Mouse (Mus musculus) erythroid progenitor cell, adult 5-6 weeks (primary cell): ENCODE data around the gene Asb14. TPM values are rescaled to one million over a fixed set of nuclear protein-coding genes. Genes with fewer than 3 reads are reported as not detected.
"Not testable (repeated sequence)": the region's sequence is repeated elsewhere in the genome, so short reads cannot be mapped to it uniquely, and the experiment has no call there.

Experiments used
- ATAC-seq: replicated peaks from 2 replicates; pipeline ENCODE4 v1.8.0; 2016; ENCODE audit warnings: moderate number of reproducible peaks, mild to moderate bottlenecking, moderate TSS enrichment, inconsistent platforms; ENCODE audit not compliant: poor library complexity, low FRiP score, severe bottlenecking
- total RNA-seq, 2 experiments: library from RNA; stranded (forward) in 1 of 2; stranded (reverse) in 1 of 2; fragments of 150-400 nt in 1 of 2; fragments of 186-747, 209-891 nt in 1 of 2; gene quantifications; 2 replicates each; pipeline versions ENCODE4 v1.2.3 to v1.2.4; 2015 to 2017; ENCODE audit warnings: low replicate concordance in 2 of 2

Asb14 gene
- total RNA-seq (2015; ENCODE audit: low replicate concordance) (not detected in 2 replicates), total RNA-seq (2017; ENCODE audit: low replicate concordance) (not detected in 2 replicates)

DNA sequence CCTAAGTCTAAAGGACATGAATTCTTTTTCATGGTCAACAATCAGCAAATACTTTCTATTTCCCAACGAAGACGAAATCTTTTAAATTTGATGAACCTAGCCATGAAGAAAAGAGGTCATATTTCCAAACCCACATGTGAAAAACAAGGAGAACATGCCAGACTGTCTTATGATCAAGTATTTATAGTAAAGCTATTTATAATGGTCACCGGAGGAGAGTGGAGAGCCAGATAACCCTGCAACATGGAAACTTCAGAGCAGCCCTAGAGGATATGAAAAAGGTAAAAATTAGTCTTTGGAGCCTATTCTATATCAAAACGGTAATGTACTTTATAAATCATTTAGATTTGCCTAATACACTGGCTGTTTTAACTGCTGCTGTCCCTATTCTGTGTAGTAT, at the start of gene Asb14:
TSS of gene Asb14 (plus strand) at position 166 of the 400 bp plus-strand sequence.
- ATAC-seq, result no peak

- no peak for ATAC-seq
These were observed 41.3 kb upstream of the Asb14 start for GRCm38 (mm10) chr14:26853053-26853452.

- no peak for ATAC-seq
These were observed 40.3 kb upstream of the Asb14 start for GRCm38 (mm10) chr14:26854066-26854465.

GRCm38 (mm10) chr14:26858364-26858763, 36.0 kb upstream of the Asb14 start:
- ATAC-seq, result no peak

GRCm38 (mm10) chr14:26859024-26859423, 35.3 kb upstream of the Asb14 start:
- no peak for ATAC-seq

- no peak for ATAC-seq
These were observed 27.0 kb upstream of the Asb14 start for GRCm38 (mm10) chr14:26867356-26867755.

DNA sequence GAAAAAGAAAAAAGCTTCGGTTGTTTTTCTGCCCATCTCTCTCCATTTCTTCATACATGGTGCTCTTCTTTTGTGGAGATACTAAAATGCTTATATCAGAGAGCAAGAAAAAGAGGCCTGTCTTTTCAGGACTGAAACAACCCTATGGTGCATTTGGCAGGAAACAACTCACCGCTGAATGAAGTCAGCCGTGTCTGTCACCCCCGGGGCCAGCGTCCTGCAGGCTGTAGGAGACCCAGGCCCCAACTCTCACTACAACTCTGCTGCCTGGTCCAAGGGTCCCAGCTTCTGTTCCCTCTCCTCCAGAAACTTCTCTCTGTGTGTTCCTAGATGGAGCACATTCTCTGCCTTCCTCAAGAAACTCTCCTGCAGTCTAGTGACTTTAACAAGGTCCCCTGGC, 26.1 kb upstream of the Asb14 start:
- no peak for ATAC-seq

GRCm38 (mm10) chr14:26878756-26879155, 15.6 kb upstream of the Asb14 start:
- no peak for ATAC-seq

- no peak for ATAC-seq
These were observed 14.4 kb upstream of the Asb14 start for GRCm38 (mm10) chr14:26879976-26880375.

- no peak for ATAC-seq
These were observed 12.7 kb upstream of the Asb14 start for GRCm38 (mm10) chr14:26881700-26882099.

DNA sequence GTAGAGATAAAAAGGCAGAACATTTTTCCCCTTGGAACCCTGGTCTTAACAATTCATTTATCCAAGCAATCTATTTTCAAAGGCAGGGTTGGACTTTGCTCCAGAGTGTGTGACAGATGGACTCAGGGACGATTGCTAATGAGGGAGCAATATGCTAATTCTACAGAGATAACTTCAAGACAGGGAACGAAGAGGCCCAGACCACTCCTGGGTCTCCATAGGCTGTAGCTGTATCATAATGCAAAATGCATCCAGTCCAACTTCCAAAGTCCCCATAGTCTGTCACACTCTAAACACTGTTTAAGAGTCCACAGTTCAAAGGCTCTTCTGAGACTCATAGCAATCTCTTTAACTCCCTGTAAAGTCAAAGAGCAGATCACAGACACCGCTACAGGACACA, 7.1 kb upstream of the Asb14 start:
- ATAC-seq, result no peak

DNA sequence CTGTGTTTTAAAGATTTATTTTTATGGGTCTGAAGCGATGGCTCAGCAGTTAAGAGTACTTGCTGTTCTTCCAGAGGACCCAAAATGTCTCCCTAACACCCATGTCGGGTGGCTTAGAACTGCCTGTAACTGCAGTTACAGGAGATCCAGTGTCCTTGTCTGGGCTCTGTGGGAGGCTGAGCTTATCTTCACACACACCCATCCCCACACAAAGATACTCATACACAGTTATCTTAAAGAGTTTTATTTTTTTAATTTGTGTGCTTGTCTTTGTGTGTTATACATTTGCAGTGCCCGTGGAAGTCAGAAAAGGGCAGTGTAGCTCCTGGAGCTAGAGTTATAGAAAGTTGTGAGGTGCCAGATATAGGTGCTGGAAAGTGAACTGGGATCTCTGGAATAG, 3.6 kb upstream of the Asb14 start:
- no peak for ATAC-seq

DNA sequence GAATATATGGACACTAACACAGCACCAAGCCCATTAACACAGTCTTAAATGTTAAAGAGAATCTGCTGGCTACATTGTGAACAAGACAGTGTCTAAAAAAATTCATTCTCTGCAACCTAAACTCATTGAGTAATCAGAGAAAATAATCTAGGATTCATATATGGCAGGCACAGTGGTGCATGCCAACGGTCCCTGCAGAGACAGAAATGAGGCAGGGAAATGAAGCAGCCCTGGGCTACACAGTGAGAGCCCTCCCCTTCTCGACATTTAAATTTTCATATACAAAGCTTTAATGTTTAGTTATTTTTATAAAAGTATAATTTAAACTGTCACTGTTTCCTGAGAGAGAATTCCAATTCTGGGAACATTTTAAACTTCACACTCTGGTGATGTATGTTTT, 5.1 kb downstream of the Asb14 start:
- no peak for ATAC-seq

DNA sequence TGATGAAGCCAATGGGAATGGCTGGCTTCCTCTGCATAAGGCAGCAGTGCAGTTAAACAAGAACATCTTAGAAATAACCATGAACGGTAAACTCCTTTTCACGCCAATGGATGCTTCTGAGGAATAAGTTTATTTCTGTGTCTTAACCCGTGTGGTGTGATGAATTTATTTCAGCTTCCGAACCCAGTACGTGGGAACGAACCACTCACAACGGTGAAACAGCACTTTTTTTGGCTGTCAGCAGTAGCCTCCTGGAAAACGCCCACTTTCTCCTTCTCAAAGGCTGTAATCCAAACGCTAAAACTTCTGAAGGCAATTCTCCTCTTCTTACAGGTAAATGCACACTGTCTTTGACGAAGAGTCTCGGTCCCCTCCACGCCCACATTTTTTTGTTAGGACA, 6.5 kb downstream of the Asb14 start:
- ATAC-seq, result no peak

- ATAC-seq, result no peak
These were observed 13.0 kb downstream of the Asb14 start for GRCm38 (mm10) chr14:26907401-26907800.

DNA sequence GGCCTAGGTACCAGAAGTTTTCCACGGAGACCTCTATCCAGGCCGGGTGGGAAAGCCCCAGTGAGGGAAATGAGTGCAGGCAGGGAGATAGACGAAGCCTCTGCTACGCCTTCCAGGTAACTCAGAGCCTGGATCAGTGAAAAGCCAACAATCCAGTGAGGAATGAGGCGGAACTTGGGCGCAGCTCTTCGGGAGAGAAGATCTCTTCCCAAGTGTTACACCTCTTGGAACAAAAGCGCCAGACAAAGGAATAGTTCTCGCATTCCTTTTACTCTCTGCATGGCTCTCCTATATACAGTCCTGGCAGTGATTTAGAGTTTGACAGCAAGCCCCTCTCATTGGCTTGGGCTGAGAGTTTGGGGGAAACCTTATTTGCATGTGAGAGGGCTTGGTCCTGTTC, 16.1 kb downstream of the Asb14 start:
- ATAC-seq, result not testable (repeated sequence)

- no peak for ATAC-seq
These were observed 16.8 kb downstream of the Asb14 start for GRCm38 (mm10) chr14:26911201-26911600.

DNA sequence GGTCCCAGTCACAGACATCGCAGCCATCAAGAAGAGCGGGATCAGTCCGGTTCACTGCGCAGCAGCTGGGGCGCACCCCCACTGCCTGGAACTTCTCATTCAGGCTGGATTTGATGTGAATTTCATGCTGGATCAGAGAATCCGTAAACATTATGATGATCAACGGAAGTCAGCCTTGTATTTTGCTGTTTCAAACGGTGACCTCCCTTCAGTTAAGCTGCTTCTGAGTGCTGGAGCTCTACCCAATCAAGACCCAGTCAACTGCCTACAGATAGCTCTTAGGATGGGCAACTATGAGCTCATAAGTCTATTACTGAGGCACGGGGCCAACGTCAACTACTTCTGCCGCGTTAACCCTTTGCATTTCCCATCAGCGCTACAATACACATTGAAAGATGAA, 17.5 kb downstream of the Asb14 start:
- ATAC-seq, result no peak

DNA sequence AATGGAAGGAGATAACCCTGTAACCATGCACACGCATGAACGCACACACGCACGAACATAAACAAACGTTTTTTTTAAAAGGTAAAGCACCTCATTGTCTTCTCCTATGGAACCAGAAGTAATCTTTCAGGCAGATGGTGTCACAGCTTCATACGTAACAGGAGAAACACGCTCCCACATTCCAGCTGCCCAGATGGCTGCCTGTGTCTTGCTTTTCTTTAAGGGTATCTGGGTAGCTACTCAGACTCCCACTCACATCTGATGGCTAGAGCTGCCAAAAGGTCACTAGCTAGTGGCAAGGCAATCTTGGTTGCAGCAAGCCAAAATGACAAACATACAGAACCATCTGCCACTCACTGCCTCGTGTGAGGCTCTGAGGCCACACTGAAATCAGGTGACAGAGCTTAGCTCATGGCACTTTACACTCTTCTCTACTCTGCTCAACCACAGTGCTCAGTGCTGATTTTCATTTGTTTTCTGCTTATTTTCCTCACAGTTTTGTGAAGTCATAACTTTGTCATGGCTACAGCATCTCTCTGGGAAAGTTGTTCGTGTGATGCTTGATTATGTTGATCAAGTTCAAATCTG, 19.4 kb downstream of the Asb14 start:
- no peak for ATAC-seq

DNA sequence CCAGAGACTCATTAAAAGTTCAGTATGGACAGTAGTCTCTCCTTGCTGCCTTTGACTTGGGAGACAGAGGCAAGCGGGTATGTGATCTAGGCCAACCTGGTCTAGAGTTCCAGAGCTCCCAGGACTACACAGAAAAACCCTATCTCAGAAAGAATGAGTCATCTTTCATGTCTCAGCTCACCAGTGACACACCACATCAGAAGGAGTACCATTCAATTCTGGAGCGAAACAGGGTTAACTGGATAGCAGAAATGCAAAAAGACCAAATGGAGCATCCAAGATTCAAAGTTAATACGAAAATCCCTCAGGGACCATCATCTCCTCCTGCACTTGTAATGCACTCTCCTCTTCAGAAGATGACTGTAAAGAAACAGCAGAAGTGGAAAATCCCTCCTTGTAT, 25.0 kb downstream of the Asb14 start:
- ATAC-seq, result no peak

DNA sequence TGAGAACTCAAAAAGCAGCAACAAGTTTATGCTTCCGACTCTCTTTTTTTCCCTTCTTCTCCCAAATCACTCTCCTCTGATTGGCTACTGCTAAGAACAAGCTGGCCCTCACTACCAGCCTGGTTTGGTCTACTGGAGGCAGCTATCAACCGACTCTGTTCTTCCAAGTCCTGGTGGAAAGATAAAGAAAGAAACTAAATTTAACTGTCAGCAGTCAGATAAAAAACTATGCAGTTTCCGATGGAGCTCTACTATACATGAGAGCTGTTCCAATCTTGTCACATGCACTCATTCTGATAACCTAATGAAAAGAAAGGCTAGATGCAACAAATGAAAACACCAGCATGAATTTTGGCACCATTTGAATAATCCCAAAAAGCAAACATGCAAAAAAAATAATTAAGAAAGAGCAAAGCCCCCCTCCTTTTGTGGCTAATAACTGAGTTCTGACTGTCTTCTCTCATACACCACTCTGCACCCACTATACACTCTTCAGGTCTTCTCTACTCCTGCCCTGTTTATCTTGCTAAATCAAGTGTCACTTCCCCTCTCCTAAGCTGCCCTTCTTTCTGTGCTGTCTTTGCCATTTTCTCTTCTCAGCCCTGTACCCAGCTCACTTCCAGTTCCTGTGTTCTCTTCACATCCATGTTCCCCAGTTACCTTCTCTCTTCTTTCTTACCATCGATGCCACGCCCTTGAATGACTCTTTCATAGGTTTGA, 29.5 kb downstream of the Asb14 start:
- no peak for ATAC-seq

GRCm38 (mm10) chr14:26934891-26935290, 40.5 kb downstream of the Asb14 start:
- no peak for ATAC-seq
